Mouse (Mus musculus) cerebellum, adult 2 months (tissue): Measurements from ENCODE around the gene Ugt1a6a. TPM values are rescaled to one million over a fixed set of nuclear protein-coding genes. Genes with fewer than 3 reads are reported as not detected.
"Not testable (repeated sequence)": the region's sequence is repeated elsewhere in the genome, so short reads cannot be mapped to it uniquely, and the experiment has no call there.

Source experiments
- DNase-seq, 2 experiments: peaks; one replicate each; pipeline ENCODE4 v3.0.0; 2021
- H3K27ac ChIP-seq: fragments of 200-500 bp; 2 replicates; pipeline ENCODE4 v1.5.1; 2012; ENCODE audit warnings: low read length, control low read depth, inconsistent platforms; ENCODE audit not compliant: insufficient read depth
- H3K27me3 ChIP-seq: fragments of 200-500 bp; 2 replicates; pipeline ENCODE4 v1.6.1; 2012; ENCODE audit warnings: inconsistent platforms, mild to moderate bottlenecking, low read length, moderate library complexity; ENCODE audit not compliant: control insufficient read depth, insufficient read depth
- H3K4me1 ChIP-seq: fragments of 200-500 bp; 2 replicates; pipeline ENCODE4 v1.6.1; 2011; ENCODE audit warnings: low read length; ENCODE audit not compliant: control insufficient read depth, insufficient read depth
- H3K4me3 ChIP-seq: fragments of 200-500 bp; replicated peaks from 2 replicates; pipeline ENCODE3; 2011; ENCODE audit warnings: mild to moderate bottlenecking, low read depth, low read length, control low read depth; ENCODE audit not compliant: insufficient read depth
- CTCF ChIP-seq: fragments of 200-500 bp; IDR thresholded peaks from 2 replicates; pipeline ENCODE4 v1.5.1; 2011; ENCODE audit warnings: low read depth, mild to moderate bottlenecking, control low read depth, low read length, moderate library complexity, borderline replicate concordance; ENCODE audit not compliant: insufficient read depth
- POLR2A ChIP-seq: fragments of 200-500 bp; IDR thresholded peaks from 2 replicates; pipeline ENCODE4 v1.6.1; 2011; ENCODE audit warnings: low read length, control low read depth, borderline replicate concordance; ENCODE audit not compliant: insufficient read depth
- WGBS: fragments of 180-500 bp; shearing (Covaris S2); methylation state at CpG from one replicate; pipeline ENCODE4 v1.1.7; 2018; 5-methylcytosine and 5-hydroxymethylcytosine counted together
- polyA plus RNA-seq: library from polyadenylated mRNA; depleted of rRNA; stranded (reverse); fragments of >200 nt; gene quantifications from 2 replicates; pipeline ENCODE4 v1.2.3, GENCODE M21; 2012

Gene Ugt1a6a
- polyA plus RNA-seq, 1 experiment: 0.44 TPM

DNA sequence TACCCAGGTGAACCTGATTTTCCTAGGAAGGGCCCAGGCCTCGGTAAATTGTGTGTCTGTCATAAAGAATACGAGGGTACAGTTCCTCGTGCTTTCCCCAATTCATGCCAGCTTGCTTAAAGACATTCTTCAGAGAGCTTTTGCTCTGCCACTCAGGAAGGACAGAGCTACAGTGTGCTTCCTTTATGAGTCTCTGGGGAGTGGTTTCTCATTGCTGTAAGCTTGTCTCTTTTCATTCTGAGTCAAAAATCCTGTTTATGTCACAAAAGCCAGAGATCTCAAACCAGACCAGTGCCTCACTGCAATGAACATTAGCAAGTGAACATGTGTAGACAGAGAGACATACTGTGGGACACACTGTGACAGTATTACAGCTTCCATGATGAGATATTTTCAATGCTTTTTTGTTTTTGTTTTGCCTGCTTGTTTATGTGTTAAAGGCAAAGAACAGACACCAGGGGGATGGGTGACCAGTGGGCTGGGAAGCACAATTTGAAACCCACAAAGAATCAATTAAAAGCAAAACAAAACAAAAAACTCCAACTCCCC is 627 bp upstream of the Ugt1a6a start:
- Histone ChIP-seq H3K27ac (no peak overlapping the region), H3K4me1 (no peaks in the 10 kb centered on the region)
- TF ChIP-seq POLR2A: no peak
- no peak for TF ChIP-seq CTCF

DNA sequence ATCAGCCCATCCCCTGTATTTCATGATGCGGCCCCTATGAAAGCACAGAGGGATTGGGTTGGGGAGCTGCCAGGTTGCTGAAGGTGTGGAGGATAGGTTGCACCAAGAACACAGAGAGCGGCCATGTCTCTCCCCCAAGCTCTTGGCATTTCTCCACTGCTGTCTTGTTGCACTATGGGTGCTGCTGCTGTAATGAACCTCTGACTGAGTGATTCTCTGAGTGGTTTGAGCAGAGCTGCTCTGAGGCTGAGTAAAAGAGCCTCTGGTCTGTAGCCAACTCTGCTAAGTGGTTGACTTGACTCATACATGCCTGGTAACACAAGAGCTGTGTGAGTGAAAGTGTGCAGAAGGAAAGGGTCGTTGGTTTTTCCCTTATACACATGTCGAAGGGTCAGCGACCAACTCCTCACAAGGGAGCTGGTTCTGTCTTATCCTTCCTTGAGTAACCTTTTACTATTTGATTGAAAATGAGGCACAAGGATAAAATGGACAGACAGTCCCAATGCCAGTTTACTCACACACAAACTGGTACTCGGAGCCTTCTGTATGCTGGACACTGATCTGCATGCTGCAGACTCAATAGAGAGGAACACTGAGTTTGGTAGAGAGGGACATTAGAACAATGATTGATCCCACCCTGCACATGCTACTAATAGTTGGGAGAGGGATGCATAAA is 758 bp downstream of the Ugt1a6a start:
- not testable (repeated sequence) for H3K4me3 ChIP-seq, DNase-seq, H3K4me1 ChIP-seq, H3K27ac ChIP-seq, H3K27me3 ChIP-seq
- 79% methylated on average over 6 of the region's 6 CpGs for WGBS

More for the DNA sequence above, 627 bp upstream of the Ugt1a6a start:
- DNase-seq: no peak
- no peaks in the 10 kb centered on the region for H3K27me3 ChIP-seq
- 60% methylated on average over 3 of the region's 3 CpGs for WGBS
- no peak overlapping the region for H3K4me3 ChIP-seq

DNA sequence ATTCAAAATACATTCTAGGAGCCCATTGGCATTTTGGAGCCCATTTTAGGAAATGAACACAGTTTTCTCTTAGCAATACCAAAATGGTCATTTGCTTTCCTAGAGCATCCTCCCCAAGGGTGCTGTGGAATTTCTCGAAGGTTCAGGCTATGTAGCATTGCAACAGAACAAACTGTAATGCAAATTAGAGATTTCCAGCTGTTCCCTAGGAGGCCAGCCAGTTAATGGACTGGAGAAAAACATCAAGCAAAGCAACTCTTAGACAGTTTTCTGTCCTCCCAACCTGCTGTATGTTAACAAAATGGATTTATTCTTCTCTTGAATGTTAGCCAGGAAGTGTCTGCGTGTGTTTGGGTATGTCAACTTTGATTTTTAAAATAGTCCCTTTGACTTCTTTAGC is 2.0 kb downstream of the Ugt1a6a start:
- no peaks in the 10 kb centered on the region for H3K4me1 ChIP-seq
- DNase-seq: no peak
- 56% methylated on average over 2 of the region's 2 CpGs for WGBS
- H3K4me3 ChIP-seq: no peak overlapping the region
- no peak for TF ChIP-seq POLR2A
- no peak for TF ChIP-seq CTCF
- H3K27me3 ChIP-seq: no peaks in the 10 kb centered on the region
- H3K27ac ChIP-seq: no peak overlapping the region

DNA sequence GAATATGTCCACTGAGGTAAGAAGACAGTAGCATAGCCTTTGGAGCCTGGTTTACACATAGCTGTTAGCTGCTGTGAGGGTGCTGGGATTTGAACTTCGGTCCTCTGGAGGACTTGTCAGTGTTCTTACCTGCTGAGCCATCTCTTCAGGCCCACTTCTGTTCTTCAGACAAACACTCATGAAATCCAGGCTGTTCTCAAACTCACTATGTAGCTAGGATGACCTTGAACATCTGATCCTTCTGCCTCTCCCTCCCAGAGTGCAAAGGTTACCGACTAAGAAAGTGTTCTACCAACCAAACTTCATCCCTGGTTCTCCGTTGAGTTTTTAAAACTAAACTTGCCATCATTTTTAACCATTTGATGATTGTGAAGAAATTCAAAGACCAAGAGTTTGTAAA is 2.7 kb downstream of the Ugt1a6a start:
- no peak for DNase-seq
- TF ChIP-seq CTCF: no peak
- TF ChIP-seq POLR2A: no peak
- Histone ChIP-seq H3K4me3 (no peak overlapping the region), H3K27me3 (no peaks in the 10 kb centered on the region), H3K27ac (no peak overlapping the region), H3K4me1 (no peaks in the 10 kb centered on the region)
- WGBS: 86% methylated on average over 3 of the region's 3 CpGs

DNA sequence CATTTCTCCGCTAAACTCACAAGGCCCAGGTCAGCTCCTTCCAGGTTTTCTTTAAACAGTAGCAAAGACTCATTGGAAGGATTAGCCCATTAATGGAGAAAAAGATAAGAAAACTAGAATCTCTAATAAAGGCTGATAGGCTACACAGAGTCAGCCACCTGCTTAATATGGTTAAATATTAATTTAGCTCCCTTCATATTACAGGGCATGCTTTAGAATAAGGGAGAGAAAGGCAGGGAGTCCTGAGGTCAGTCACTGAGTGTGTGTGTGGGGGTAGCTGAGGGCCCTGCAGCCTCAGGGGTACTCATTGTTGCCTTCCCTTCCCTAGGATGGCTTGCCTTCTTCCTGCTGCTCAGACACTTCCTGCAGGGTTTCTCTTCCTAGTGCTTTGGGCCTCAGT is 3.5 kb downstream of the Ugt1a6a start:
- H3K27me3 ChIP-seq: no peaks in the 10 kb centered on the region
- no peaks in the 10 kb centered on the region for H3K4me1 ChIP-seq
- TF ChIP-seq CTCF (no peak), POLR2A (no peak)
- H3K27ac ChIP-seq: no peak overlapping the region
- no peak for DNase-seq
- WGBS: 95% methylated on average over 1 of the region's 1 CpGs
- no peak overlapping the region for H3K4me3 ChIP-seq

DNA sequence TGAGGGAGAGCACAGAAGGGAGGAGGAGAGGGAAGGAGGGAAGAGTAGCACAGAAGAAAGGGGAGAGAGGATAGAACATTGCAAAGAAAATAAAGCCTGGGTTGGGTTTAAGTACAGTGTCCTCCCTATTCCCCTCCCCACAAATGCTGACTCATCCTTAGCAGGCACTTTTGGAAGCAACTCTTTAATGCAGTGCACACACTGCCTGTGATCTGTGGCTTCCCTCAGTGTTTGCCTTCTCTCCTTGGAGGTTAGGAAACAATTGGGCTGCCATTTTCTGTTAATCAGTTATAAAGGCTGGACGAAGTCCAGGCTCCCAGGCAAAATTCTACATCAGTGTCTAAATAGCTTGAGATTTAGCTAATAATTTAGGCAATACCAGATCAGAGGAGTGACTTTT is 5.9 kb downstream of the Ugt1a6a start:
- DNase-seq, H3K4me1 ChIP-seq, H3K27ac ChIP-seq, H3K27me3 ChIP-seq, H3K4me3 ChIP-seq: not testable (repeated sequence)
- WGBS: 56% methylated on average over 1 of the region's 1 CpGs

DNA sequence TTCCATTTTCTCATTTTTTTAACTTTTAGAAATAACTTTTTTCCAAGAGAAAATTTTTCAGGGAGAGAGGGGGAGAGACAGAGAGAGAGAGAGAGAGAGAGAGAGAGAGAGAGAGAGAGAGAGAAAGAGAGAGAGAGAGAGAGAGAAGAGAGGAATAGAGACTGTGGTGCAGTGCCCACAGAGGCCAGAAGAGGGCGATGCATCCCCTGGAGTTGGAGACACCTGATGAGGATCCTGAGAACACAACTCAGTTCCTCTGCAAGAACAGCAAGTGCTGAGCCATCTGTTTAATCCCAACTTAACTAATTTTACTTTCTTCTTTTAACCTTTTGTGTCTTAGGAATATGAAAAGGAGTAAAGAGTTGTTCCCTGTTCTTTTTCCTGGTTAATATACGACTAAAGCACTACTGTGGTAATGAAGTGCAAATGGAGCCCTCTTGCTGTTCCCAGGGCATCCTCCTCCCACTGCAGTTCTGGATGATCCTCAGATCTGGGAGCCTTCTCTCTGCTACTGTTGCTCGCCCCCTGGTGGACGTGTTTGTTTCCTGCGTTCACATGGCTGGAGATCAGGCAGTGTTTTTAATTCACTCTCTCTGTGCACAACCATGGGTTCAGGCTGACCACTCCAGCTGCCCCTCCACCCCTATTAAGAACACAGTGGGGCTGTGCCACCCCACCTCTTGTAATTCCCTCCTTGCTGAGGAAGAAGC is 9.5 kb downstream of the Ugt1a6a start:
- H3K4me1 ChIP-seq, H3K27me3 ChIP-seq, H3K27ac ChIP-seq, H3K4me3 ChIP-seq: not testable (repeated sequence)
- TF ChIP-seq CTCF: peak; percentile 60; the same call in 1 of the 2 replicates
- 3% methylated on average over 5 of the region's 5 CpGs for WGBS
- DNase-seq: peak; percentile 23 to 50

DNA sequence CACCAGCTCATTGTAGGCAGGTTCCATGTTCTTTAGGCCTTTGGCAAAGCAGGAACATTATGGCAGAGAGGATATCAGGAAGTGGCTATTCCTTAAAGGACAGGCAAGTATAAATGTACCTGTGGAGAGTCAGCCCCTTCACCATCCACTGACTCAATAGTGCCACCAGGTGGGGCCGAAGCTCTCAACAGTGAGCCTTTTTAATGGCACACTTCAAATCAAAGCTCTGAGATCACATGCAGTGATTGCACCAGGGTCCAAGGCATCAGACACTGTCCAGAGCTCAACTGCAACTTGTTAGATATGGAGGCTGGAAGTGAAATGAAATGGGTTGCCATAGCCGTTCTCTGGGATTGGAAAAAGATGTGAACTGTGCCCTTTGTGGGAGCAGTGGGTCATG is 10.7 kb downstream of the Ugt1a6a start:
- H3K27me3 ChIP-seq, DNase-seq, H3K27ac ChIP-seq, H3K4me1 ChIP-seq, H3K4me3 ChIP-seq: not testable (repeated sequence)
- TF ChIP-seq CTCF: peak; percentile 8; the same call in 1 of the 2 replicates
- WGBS: 76% methylated on average over 2 of the region's 2 CpGs
